Mouse (Mus musculus) Patski (cell line): ENCODE measurements at regions not wholly inside any gene's neighbourhood (a gene's known extent, or its start where the extent isn't known, plus 50 kb on each side); places are given as distances from the start of the nearest gene placed in this dataset.

Source experiments
- ATAC-seq: fragments of 100-300 bp; one replicate; pipeline ENCODE4 v1.8.0; 2021
- CTCF ChIA-PET: fragments of 350-600 bp; sonication (Branson Sonifier 250); formaldehyde crosslinking; loops from one replicate; lab custom pipeline; 2022; ENCODE audit warnings: inconsistent platforms; lab: Charles Lee
- POLR2A ChIA-PET: fragments of 350-600 bp; sonication (Branson Sonifier 250); formaldehyde crosslinking; loops from one replicate; lab custom pipeline; 2022; ENCODE audit warnings: antibody characterized with exemption, inconsistent platforms; lab: Charles Lee
- DNase-seq: peaks from one replicate; pipeline ENCODE4 v3.0.0-alpha.2; 2011; ENCODE audit warnings: low read depth, low spot score
- H3K27me3 ChIP-seq: fragments of 371-371 bp; one replicate; pipeline ENCODE4 v1.5.1; 2021
- CTCF ChIP-seq: fragments of 100-300 bp; IDR thresholded peaks from one replicate; pipeline ENCODE4 v1.5.1; 2021
- in situ Hi-C: fragments of 300-500 bp; cut with MboI; formaldehyde crosslinking; loops from 3 replicates; pipeline ENCODE4 v1.11.1; 2018; ENCODE audit warnings: low pct_unique_long_range_greater_than_20kb, mixed read lengths

DNA sequence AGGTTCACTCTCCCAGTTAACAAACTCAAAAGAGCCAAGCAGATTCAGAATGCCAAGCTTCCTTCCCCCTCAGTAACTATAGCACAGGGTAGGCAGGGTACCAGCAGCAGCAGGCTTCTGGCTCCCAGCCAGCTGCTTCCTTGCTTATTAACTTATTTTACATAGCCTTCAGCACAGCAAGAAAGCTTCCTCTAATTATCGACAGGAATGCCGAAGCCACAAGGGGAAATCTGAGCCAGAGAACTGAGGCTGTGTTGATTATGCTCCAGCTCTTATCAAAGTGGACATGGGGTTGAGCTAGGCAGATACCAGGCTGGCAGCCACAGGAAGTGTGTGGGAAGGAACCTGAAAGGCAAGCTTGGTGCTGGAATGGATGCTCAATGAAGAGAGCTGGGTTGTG lies 371.0 kb downstream of the Synb start:
- no peak for TF ChIP-seq CTCF
- ChIA-PET CTCF (interaction anchor here (0.9 to 1.1 kb wide), 2 partner anchors 11 to 12 kb away, joined by 3 read pairs; no protein-coding TSS in a partner anchor), POLR2A (no interaction called here)
- ATAC-seq (no peak), DNase-seq (no peak)
- H3K27me3 ChIP-seq, result no peaks in the 10 kb centered on the region
- in situ Hi-C loops, result no loop called here

DNA sequence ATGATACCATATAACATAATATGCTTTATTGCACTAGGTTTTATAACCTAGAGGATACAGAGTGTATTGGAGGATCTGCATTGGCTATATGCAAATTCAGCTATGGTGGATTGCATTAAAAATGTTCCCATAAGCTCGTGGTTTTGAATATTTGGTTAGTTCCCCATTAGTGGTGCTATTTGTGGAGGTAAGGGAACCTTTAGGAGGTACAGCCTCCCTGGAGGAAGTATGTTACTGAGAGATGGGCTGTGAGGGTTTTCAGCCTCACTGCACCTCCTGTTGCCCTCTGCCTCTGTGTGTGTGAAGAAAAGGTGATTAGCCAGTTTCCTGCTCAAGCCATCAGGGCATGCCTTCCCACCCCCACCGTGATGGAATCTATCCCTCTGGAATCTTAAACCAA lies 372.1 kb downstream of the Synb start:
- CTCF ChIA-PET, result interaction anchor here (0.9 to 1.1 kb wide), 2 partner anchors 12 to 13 kb away, joined by 3 read pairs; no protein-coding TSS in a partner anchor
- DNase-seq, result no peak
- H3K27me3 ChIP-seq, result no peaks in the 10 kb centered on the region
- POLR2A ChIA-PET, result no interaction called here
- no peak for TF ChIP-seq CTCF
- in situ Hi-C loops, result no loop called here
- ATAC-seq, result no peak

DNA sequence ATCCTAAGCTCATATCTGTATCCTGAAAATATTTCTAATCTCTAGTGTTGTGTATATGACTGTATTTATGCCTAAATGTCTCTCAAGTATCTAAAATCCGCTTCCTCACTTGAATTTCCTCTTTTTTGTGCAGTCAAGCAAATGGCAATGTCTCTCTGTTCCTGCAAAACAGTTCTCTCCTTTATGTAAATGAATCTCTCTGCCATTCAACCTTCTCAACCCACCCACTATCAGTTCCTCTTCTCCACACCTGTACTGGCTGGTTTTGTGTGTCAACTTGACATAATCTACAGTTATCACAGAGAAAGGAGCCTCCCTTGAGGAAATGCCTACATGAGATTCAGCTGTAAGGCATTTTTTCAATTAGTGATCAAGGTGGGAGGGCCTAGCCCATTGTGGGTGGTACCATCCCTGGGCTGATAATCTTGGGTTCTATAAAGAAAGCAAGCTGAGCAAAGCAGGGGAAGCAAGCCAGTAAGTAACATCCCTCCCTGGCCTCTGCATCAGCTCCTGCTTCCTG lies 375.5 kb downstream of the Synb start:
- H3K27me3 ChIP-seq, result peaks cover 2% of the 10 kb centered on the region
- in situ Hi-C loops, result no loop called here
- ATAC-seq (no peak), DNase-seq (no peak)
- TF ChIP-seq CTCF, result no peak
- CTCF ChIA-PET, result interaction anchor here (1.1 kb wide), 1 partner anchor 148 kb away, joined by 3 read pairs; no protein-coding TSS in a partner anchor
- POLR2A ChIA-PET, result no interaction called here

DNA sequence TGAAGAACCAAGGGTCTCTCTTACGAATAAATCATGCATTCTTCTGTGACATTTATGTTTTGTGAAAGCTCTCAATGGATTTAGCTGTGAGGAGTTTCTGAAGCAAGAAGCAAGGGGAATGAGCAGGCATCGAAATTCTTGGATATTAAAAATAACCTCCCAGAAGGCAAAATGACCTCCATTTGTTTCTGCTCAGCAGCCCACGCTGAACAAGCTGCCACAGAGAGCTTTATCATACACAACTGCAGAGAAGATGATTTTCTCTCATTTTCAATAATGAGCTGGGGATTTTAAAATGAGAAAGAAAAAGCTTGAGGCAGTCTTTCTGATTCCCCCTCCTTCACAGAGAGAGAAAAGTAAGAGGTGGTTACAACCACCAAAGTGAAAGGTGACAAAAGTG lies 394.2 kb downstream of the Synb start:
- DNase-seq, result no peak
- ATAC-seq, result no peak
- in situ Hi-C loops, result no loop called here
- TF ChIP-seq CTCF, result no peak
- POLR2A ChIA-PET, result no interaction called here
- peaks cover 5% of the 10 kb centered on the region for H3K27me3 ChIP-seq
- CTCF ChIA-PET, result no interaction called here

DNA sequence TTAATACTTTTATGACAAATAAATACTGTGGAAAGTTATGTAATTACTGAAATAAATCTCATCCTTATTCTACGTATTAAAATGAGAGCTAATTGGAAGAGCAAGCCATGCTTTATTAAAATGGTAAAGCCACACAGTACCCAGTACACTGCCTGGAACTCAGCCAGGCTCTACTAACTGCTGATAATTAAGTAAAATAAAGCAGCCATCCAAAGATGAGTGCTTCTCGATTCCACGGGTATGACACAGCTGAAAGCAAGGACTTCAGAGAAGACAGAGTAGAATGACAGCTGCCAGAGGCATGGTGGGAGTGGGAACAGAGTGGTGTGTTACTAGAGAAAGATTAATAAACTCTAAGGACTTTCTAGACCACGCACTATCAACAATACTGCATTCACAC lies 416.9 kb downstream of the Synb start:
- no peak for DNase-seq
- ATAC-seq, result no peak
- no peaks in the 10 kb centered on the region for H3K27me3 ChIP-seq
- CTCF ChIA-PET, result interaction anchor here (0.7 to 1.0 kb wide), 2 partner anchors 18 to 34 kb away, joined by 3 to 4 read pairs; no protein-coding TSS in a partner anchor
- POLR2A ChIA-PET, result no interaction called here
- in situ Hi-C loops, result no loop called here
- no peak for TF ChIP-seq CTCF

DNA sequence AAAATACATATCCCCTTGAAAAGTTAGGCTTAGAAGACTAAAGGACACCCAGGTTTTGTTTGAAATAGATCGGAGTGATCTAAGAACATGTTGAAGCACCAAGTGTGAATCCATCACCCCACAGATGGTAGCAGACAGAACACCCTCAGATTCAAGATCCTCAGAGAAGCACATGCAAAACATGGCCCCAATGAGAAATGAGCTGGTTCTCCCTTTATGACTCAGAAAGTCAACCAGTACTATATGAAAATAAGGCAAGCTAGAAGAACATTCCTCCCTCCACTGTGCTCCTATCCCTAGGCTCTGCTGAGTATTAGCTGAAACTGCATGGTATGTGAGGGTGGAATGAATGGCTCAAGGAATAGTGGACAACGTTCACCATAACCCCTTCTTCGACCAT lies 433.0 kb downstream of the Synb start:
- no peak for ATAC-seq
- TF ChIP-seq CTCF, result no peak
- ChIA-PET POLR2A (no interaction called here), CTCF (interaction anchor here (1.9 kb wide), 1 partner anchor 14 kb away, joined by 6 read pairs; no protein-coding TSS in a partner anchor)
- in situ Hi-C loops, result no loop called here
- no peaks in the 10 kb centered on the region for H3K27me3 ChIP-seq
- no peak for DNase-seq

DNA sequence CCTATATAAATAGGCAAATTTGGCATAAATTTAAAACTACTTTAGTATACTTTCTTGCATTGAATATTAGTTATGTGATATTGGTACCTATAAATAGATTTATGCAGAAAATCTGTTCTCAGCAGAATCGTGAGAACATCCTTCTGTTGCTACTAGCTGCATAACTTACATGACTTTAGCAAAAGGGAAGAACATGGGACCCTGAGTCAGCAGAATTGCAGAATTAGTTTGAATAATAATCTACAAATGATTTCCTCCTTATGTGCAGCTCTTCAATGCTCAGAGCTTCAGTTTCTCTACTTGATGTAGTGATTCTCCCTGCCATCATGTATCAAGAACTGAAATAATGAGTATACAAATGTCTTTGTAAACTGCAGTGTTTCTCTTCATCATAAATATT lies 436.2 kb downstream of the Synb start:
- TF ChIP-seq CTCF, result no peak
- CTCF ChIA-PET, result no interaction called here
- DNase-seq (no peak), ATAC-seq (no peak)
- POLR2A ChIA-PET, result no interaction called here
- in situ Hi-C loops, result no loop called here
- H3K27me3 ChIP-seq, result no peaks in the 10 kb centered on the region

DNA sequence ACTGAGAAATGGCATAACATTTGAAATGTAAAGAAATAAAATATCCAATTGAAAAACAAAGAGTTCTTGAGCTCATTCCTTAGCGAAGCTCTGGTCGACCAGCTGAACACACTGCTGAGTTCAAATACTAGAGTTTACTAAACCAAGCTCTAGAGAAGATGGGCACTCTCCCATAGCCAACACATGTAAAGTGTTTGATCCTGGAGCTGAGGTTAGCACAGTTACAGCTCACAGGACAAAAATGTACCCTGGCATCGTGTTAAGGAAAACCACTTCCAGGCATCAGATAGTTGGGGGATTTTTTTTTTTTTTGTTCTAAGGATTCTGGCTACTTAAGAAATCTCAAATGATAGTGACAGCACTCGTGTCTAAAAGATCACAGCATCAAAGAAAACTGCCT lies 445.6 kb downstream of the Synb start:
- ChIA-PET CTCF (interaction anchor here (0.7 to 1.3 kb wide), 2 partner anchors 11 to 125 kb away, joined by 3 to 4 read pairs; no protein-coding TSS in a partner anchor), POLR2A (no interaction called here)
- H3K27me3 ChIP-seq, result peaks cover 3% of the 10 kb centered on the region
- in situ Hi-C loops, result no loop called here
- ATAC-seq (peak; percentile 73), DNase-seq (peak; percentile 49)
- no peak for TF ChIP-seq CTCF

DNA sequence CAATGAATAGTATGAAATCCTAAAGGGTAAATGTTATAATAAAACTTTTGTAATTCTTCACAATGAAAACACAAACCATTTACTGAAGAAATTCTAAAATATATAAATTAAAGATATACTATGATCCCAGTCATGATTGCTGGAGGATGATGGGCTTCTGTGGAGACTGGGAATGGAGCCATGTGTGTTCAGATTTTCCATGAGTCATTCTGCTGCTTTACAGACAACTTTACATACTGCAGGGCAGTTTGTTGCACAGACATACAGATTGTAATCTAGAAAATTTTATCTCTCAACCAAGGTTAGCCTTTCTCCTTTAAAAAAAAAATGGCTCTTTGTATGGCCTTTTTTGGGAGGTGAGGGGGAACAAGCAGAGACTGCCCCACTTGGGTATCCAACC lies 446.5 kb downstream of the Synb start:
- peaks cover 3% of the 10 kb centered on the region for H3K27me3 ChIP-seq
- DNase-seq (no peak), ATAC-seq (no peak)
- no peak for TF ChIP-seq CTCF
- in situ Hi-C loops, result no loop called here
- ChIA-PET POLR2A (no interaction called here), CTCF (interaction anchor here (1.7 kb wide), 1 partner anchor 13 kb away, joined by 6 read pairs; no protein-coding TSS in a partner anchor)

DNA sequence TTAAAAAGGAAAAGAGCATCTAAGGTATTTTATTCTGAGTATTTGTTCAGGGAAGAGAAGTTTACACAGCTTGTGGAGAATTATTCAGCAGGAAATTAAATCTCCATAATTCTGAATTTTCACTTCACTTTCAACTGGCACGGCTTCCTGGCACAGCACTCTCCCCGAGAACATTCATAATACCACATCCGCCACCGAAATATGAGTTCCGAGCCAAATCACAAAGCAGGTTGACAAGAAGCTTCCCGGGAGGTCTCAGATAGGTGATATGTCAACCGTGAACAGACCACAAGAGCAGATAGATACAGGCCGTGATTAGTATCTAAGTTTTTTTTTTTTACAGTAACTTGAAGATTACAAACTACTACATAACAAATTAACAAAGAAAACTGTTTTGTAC lies 473.9 kb downstream of the Synb start:
- DNase-seq, result no peak
- ChIA-PET CTCF (no interaction called here), POLR2A (no interaction called here)
- H3K27me3 ChIP-seq, result no peaks in the 10 kb centered on the region
- ATAC-seq, result no peak
- TF ChIP-seq CTCF, result no peak
- in situ Hi-C loops, result no loop called here

DNA sequence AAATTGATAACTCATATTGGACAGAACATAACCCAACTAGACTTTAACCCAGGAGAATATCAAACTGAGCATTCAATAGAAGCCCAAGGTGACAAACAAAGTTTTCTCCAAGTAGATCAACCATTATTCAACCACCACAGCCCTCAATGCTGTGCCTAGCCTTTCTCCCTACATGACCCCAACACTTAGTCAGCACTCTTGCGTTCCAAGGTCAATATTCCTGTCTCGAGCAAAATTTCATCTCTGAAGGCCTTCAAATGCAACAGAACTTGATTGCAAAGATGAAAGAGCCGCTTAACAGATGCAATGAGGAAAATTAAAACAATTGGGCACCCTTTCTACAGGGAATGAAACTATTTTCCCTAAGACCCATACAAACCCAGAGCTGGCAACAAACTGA lies 485.1 kb downstream of the Synb start:
- no peak for ATAC-seq
- ChIA-PET CTCF (interaction anchor here (0.7 kb wide), 2 partner anchors 10 to 13 kb away, joined by 3 read pairs; no protein-coding TSS in a partner anchor), POLR2A (no interaction called here)
- in situ Hi-C loops, result no loop called here
- no peak for DNase-seq
- H3K27me3 ChIP-seq, result no peaks in the 10 kb centered on the region
- no peak for TF ChIP-seq CTCF
